Mouse (Mus musculus) lung, postnatal 0 days (tissue): ENCODE data around the gene Mcm6.

Experiments
- CTCF ChIP-seq: IDR thresholded peaks from 2 replicates; pipeline ENCODE4 v1.5.1; 2016; ENCODE audit warnings: antibody characterized with exemption, mild to moderate bottlenecking
- EP300 ChIP-seq: IDR thresholded peaks from 2 replicates; pipeline ENCODE4 v1.6.1; 2016; ENCODE audit warnings: antibody characterized with exemption, mild to moderate bottlenecking, control low read depth

- TF ChIP-seq CTCF (no peak), EP300 (no peak)
Observed at GRCm38 (mm10) chr1:128337708-128338320, 21.6 kb downstream of the Mcm6 start.
